Mouse (Mus musculus): ENCODE data around the gene Spdye4a. TPM values are rescaled to one million over a fixed set of nuclear protein-coding genes. Genes with fewer than 3 reads are reported as not detected.

The Spdye4a gene
- polyA plus RNA-seq, 1 experiment from 2014 or later = not detected

Other genes with a start within 250 kb of the Spdye4a start
- gene Rnf216, start 113.9 kb downstream of the Spdye4a start, polyA plus RNA-seq (2015; fragmentation: Nextera tagmentation; extraction: Ambion mirVana) = 22.7 and 24.7 TPM in 2 replicates
- gene Olfr718-ps1, start 79.3 kb downstream of the Spdye4a start, polyA plus RNA-seq (2015; fragmentation: Nextera tagmentation; extraction: Ambion mirVana) = not detected in 2 replicates
- gene Rbak, start 46.1 kb downstream of the Spdye4a start, polyA plus RNA-seq (2015; fragmentation: Nextera tagmentation; extraction: Ambion mirVana) = 7.5 TPM in 2 replicates
- not detected in 2 replicates for gene Spdye4b, start 45.9 kb downstream of the Spdye4a start, polyA plus RNA-seq (2015; fragmentation: Nextera tagmentation; extraction: Ambion mirVana)
- 7.5 and 7.8 TPM in 2 replicates for gene Zfp12, start 8.3 kb upstream of the Spdye4a start, polyA plus RNA-seq (2015; fragmentation: Nextera tagmentation; extraction: Ambion mirVana)
- gene Zfp316, start 43.1 kb upstream of the Spdye4a start, polyA plus RNA-seq (2015; fragmentation: Nextera tagmentation; extraction: Ambion mirVana) = 1.5 and 1.9 TPM in 2 replicates
- not detected in 2 replicates for gene Zfp853, start 66.7 kb upstream of the Spdye4a start, polyA plus RNA-seq (2015; fragmentation: Nextera tagmentation; extraction: Ambion mirVana)
- 24.0 TPM in 2 replicates for gene E130309D02Rik, start 88.5 kb upstream of the Spdye4a start, polyA plus RNA-seq (2015; fragmentation: Nextera tagmentation; extraction: Ambion mirVana)
- 57.0 and 58.7 TPM in 2 replicates for gene Zdhhc4, start 102.4 kb upstream of the Spdye4a start, polyA plus RNA-seq (2015; fragmentation: Nextera tagmentation; extraction: Ambion mirVana)
- 0.08 TPM in 1 of 2 replicates, not detected in the other for gene Grid2ip, start 130.4 kb upstream of the Spdye4a start, polyA plus RNA-seq (2015; fragmentation: Nextera tagmentation; extraction: Ambion mirVana)
- 194 and 203 TPM in 2 replicates for gene Kdelr2, start 176.9 kb upstream of the Spdye4a start, polyA plus RNA-seq (2015; fragmentation: Nextera tagmentation; extraction: Ambion mirVana)
- 8.9 and 9.3 TPM in 2 replicates for gene Daglb, start 237.7 kb upstream of the Spdye4a start, polyA plus RNA-seq (2015; fragmentation: Nextera tagmentation; extraction: Ambion mirVana)

Data from heart, embryonic 16.5 days (tissue).